Mouse (Mus musculus): Measurements from ENCODE around the gene Fbxw9. TPM values are rescaled to one million over a fixed set of nuclear protein-coding genes. Genes with fewer than 3 reads are reported as not detected.

The Fbxw9 gene
- polyA plus RNA-seq, 1 experiment from 2014 or later, result 23.1 TPM

DNA sequence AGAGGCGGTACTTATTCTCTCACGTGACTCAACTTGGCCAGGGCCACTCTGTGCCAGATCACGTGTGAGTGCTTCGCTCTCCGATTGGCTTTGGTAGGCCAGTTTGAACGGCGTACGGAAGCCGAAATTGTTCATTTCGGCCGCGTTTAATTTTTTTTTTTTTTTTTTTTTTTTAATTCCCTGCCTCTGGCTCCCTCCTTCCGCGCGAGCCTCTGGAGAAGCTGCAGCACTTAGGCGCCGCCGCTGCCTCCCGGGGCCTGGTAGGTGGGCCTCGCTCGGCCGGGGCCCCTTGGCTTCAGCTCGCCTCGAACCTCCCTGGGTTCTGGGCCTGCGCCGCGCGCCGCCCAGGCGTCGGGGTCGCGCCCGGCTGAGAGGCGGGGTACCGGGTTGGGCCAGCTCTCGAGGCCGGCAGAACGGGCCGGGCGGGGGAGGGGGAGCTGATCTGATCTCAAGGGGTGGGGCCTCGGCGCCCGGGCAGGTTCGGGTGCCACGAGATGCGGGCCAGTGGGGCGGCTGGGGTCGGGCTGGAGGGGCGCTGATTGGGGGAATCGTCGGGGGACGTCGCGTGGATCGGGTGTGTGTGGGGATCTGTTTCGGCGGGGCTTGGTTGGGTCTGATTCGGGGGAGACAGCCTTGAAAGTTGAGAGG is 23.0 kb upstream of the Fbxw9 start, which contains the start of gene Tnpo2:
Gene Tnpo2 (plus strand): TSS at position 198 of the 648 bp plus-strand sequence.
- Histone ChIP-seq H3K27ac (ENCODE audit: low read depth) (peak within 1 kb of the TSS; percentile 100), H3K36me3 (ENCODE audit: insufficient read depth) (peaks cover 44% of the 10 kb centered on the region), H3K4me2 (peak within 1 kb of the TSS; percentile 93), H3K9ac (peak within 1 kb of the TSS; percentile 90), H3K4me1 (ENCODE audit: insufficient read depth) (0 out of 2 replicates have a peak, but pooled peaks cover 16% of the 10 kb centered on the region), H3K27me3 (ENCODE audit: insufficient read depth, low read length) (no peaks in the 10 kb centered on the region), H3K4me3 (ENCODE audit: low read depth, low read length) (peak within 1 kb of the TSS; percentile 83), H3K9me3 (ENCODE audit: low read depth, low read length) (no peaks in the 10 kb centered on the region)
- no peak for TF ChIP-seq CTCF (IDR thresholded peaks at IDR 0.05; ENCODE audit: low read depth)
- DNase-seq, result peak; percentile 98
- ATAC-seq (ENCODE audit: insufficient read depth), result peak; percentile 87
- WGBS, result under 1% methylated on average over 59 of the region's 59 CpGs

DNA sequence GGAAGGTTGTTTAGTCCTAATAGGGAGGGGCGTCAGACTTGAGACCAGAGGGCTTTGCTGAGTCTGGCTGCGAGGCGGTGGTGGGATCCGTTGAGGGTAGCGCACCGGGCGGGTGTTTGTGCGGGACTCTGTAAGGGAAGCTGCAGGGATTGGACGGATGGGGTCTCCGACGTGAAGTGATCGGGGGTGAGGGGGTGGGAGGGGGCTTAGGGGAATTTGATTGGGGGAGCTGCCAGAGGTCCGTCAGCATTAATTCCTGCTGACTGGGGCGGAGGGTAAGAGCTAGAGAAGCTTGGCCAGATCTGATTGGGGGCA is 22.5 kb upstream of the Fbxw9 start:
- no peaks in the 10 kb centered on the region for H3K9me3 ChIP-seq (ENCODE audit: low read depth, low read length)
- 1% methylated on average over 14 of the region's 14 CpGs for WGBS
- ATAC-seq (ENCODE audit: insufficient read depth) (peak; percentile 67), DNase-seq (peak; percentile 71)
- peak overlapping the region; percentile 100 for H3K27ac ChIP-seq (ENCODE audit: low read depth)
- peak overlapping the region; percentile 90 for H3K9ac ChIP-seq
- peak overlapping the region; percentile 93 for H3K4me2 ChIP-seq
- peak overlapping the region; percentile 83 for H3K4me3 ChIP-seq (ENCODE audit: low read depth, low read length)
- peaks cover 44% of the 10 kb centered on the region for H3K36me3 ChIP-seq (ENCODE audit: insufficient read depth)
- no peaks in the 10 kb centered on the region for H3K27me3 ChIP-seq (ENCODE audit: insufficient read depth, low read length)
- 0 out of 2 replicates have a peak, but pooled peaks cover 16% of the 10 kb centered on the region for H3K4me1 ChIP-seq (ENCODE audit: insufficient read depth)
- no peak for TF ChIP-seq CTCF (IDR thresholded peaks at IDR 0.05; ENCODE audit: low read depth)

DNA sequence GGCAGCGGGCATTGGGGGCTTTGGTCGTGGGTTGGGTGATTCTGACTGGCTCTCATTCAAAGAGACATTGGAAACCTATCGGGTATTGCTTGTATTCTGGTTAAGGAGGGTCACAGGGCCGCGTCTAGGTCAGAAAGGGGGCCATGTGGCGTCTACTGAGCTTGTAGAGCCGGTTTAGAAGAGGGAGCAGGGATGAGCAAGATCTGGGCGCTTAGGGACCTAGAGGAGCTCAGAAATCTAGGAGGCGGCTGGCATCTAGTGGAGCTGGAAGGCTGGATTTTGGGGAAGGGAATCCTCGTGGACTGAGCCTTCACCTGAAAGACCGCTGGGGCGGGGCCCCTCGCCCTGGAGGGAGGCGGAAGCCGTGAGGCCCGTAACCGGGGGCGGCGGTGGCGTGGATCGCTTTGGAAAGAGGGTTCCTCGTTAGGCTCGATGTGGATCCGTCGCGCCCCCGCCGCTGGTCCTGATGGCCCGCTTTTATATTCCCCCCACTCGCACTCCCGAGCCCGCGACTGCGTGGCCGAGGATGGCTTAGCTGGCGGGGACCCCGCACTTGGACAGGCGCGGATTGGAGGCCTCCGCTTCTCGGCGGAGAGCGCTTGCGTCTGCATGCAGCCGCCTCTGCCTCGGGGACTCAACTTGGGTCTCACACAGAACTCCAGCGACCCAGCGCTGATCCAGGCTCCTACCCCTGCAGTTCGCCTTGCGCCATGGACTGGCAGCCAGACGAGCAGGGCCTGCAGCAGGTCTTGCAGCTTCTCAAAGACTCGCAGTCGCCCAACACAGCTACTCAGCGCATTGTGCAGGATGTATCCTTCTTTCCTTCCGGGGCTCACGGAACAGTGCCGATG is 21.9 kb upstream of the Fbxw9 start:
- Histone ChIP-seq H3K27me3 (ENCODE audit: insufficient read depth, low read length) (no peaks in the 10 kb centered on the region), H3K36me3 (ENCODE audit: insufficient read depth) (peaks cover 44% of the 10 kb centered on the region), H3K9ac (peak overlapping the region; percentile 90), H3K27ac (ENCODE audit: low read depth) (peak overlapping the region; percentile 100), H3K4me1 (ENCODE audit: insufficient read depth) (0 out of 2 replicates have a peak, but pooled peaks cover 16% of the 10 kb centered on the region), H3K4me2 (peak overlapping the region; percentile 93), H3K4me3 (ENCODE audit: low read depth, low read length) (peak overlapping the region; percentile 83), H3K9me3 (ENCODE audit: low read depth, low read length) (no peaks in the 10 kb centered on the region)
- ATAC-seq (ENCODE audit: insufficient read depth) (peak; percentile 5), DNase-seq (peak; percentile 63)
- TF ChIP-seq CTCF (IDR thresholded peaks at IDR 0.05; ENCODE audit: low read depth), result no peak
- under 1% methylated on average over 57 of the region's 57 CpGs for WGBS

DNA sequence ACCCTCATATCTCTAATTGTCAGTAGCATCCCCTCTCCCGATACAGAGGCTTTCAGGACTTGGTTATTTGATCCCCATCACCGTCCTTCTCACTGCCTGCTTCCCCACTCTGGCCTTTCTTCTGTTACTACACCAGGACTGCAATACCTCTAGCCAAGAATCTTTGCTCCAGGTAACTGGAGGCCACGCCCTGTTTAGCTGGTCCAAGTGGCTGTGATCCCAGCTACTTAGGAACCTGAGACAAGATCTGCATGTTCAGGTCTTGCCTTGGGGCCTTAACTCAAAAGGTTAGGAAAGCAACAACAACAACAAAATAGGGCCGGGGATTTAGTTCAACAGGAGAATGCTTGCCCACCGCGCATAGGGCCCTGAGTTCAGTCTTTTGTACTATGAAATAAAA is 16.2 kb upstream of the Fbxw9 start:
- WGBS, result 89% methylated on average over 6 of the region's 6 CpGs
- no peak for ATAC-seq (ENCODE audit: insufficient read depth)
- Histone ChIP-seq H3K4me1 (ENCODE audit: insufficient read depth) (0 out of 2 replicates have a peak, but pooled peaks cover 3% of the 10 kb centered on the region), H3K4me3 (ENCODE audit: low read depth, low read length) (no peak overlapping the region), H3K9me3 (ENCODE audit: low read depth, low read length) (no peaks in the 10 kb centered on the region), H3K36me3 (ENCODE audit: insufficient read depth) (peaks cover 91% of the 10 kb centered on the region), H3K9ac (no peak overlapping the region), H3K4me2 (no peak overlapping the region), H3K27me3 (ENCODE audit: insufficient read depth, low read length) (no peaks in the 10 kb centered on the region), H3K27ac (ENCODE audit: low read depth) (no peak overlapping the region)
- DNase-seq, result no peak
- no peak for TF ChIP-seq CTCF (IDR thresholded peaks at IDR 0.05; ENCODE audit: low read depth)

GRCm38 (mm10) chr8:85057367-85057766 is 2.5 kb upstream of the Fbxw9 start:
- no peak for DNase-seq
- no peaks in the 10 kb centered on the region for H3K27me3 ChIP-seq (ENCODE audit: insufficient read depth, low read length)
- H3K9me3 ChIP-seq (ENCODE audit: low read depth, low read length), result no peaks in the 10 kb centered on the region
- WGBS, result 82% methylated on average over 7 of the region's 7 CpGs
- ATAC-seq (ENCODE audit: insufficient read depth), result no peak
- no peak overlapping the region for H3K27ac ChIP-seq (ENCODE audit: low read depth)
- H3K4me3 ChIP-seq (ENCODE audit: low read depth, low read length), result no peak overlapping the region
- H3K9ac ChIP-seq, result no peak overlapping the region
- no peak overlapping the region for H3K4me2 ChIP-seq
- H3K36me3 ChIP-seq (ENCODE audit: insufficient read depth), result peaks cover 54% of the 10 kb centered on the region
- no peak for TF ChIP-seq CTCF (IDR thresholded peaks at IDR 0.05; ENCODE audit: low read depth)
- no peaks in the 10 kb centered on the region; the same call in 1 of the 2 replicates for H3K4me1 ChIP-seq (ENCODE audit: insufficient read depth)

DNA sequence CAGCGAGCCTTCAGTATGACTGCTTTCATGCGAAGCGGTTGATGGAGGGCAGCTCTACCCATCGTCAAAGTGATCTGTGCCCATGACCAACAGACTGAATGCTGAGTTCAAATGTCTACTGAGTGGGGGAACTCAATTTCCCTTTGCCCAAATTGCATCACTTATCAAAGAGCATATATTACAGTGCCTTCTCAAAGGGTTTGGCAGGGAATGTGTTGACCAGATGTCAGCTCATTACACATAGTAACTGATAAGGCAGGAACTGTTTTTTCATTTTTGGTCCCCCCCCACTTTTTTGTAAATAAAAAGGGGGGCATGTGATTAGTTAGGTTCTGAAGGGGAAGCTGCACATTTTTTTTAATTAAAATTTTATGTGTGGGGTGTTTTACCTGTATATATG is 2.7 kb downstream of the Fbxw9 start:
- no peak overlapping the region for H3K4me2 ChIP-seq
- ATAC-seq (ENCODE audit: insufficient read depth), result no peak
- H3K36me3 ChIP-seq (ENCODE audit: insufficient read depth), result peaks cover 8% of the 10 kb centered on the region; the same call in 1 of the 2 replicates
- DNase-seq, result no peak
- no peak overlapping the region for H3K4me3 ChIP-seq (ENCODE audit: low read depth, low read length)
- H3K4me1 ChIP-seq (ENCODE audit: insufficient read depth), result no peaks in the 10 kb centered on the region; the same call in 1 of the 2 replicates
- no peak overlapping the region for H3K9ac ChIP-seq
- TF ChIP-seq CTCF (IDR thresholded peaks at IDR 0.05; ENCODE audit: low read depth), result no peak
- H3K27ac ChIP-seq (ENCODE audit: low read depth), result no peak overlapping the region
- H3K27me3 ChIP-seq (ENCODE audit: insufficient read depth, low read length), result no peaks in the 10 kb centered on the region
- no peaks in the 10 kb centered on the region for H3K9me3 ChIP-seq (ENCODE audit: low read depth, low read length)
- WGBS, result 93% methylated on average over 4 of the region's 4 CpGs

DNA sequence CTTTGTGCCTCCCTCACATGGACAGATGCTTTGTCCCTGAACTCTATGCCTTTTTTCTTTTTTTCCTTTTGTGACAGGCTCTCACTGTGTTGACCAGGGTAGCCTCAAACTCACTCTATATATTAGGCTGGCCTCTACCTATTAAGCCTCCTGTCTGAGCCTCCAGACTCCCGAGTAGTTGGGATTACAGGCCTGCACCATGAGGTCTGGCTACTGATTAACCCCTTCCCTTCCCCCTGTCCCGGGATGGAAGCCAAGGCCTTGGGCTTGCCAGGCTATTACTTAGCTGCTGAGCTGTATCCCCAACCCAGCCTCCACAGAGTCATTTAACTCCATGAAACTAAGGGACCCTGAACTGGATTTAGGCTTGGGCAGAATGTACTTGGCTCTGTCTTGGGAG is 5.4 kb downstream of the Fbxw9 start:
- 20% methylated on average over 2 of the region's 2 CpGs for WGBS

More for the DNA sequence above, 5.4 kb downstream of the Fbxw9 start:
- H3K27ac ChIP-seq (ENCODE audit: low read depth), result no peak overlapping the region
- no peak for TF ChIP-seq CTCF (IDR thresholded peaks at IDR 0.05; ENCODE audit: low read depth)
- no peaks in the 10 kb centered on the region; the same call in 1 of the 2 replicates for H3K4me1 ChIP-seq (ENCODE audit: insufficient read depth)
- no peaks in the 10 kb centered on the region for H3K27me3 ChIP-seq (ENCODE audit: insufficient read depth, low read length)
- H3K9me3 ChIP-seq (ENCODE audit: low read depth, low read length), result no peaks in the 10 kb centered on the region
- no peak overlapping the region for H3K4me3 ChIP-seq (ENCODE audit: low read depth, low read length)
- H3K9ac ChIP-seq, result no peak overlapping the region
- ATAC-seq (ENCODE audit: insufficient read depth), result no peak
- H3K4me2 ChIP-seq, result no peak overlapping the region
- H3K36me3 ChIP-seq (ENCODE audit: insufficient read depth), result peaks cover 3% of the 10 kb centered on the region; the same call in 1 of the 2 replicates
- no peak for DNase-seq

All from lung, embryonic 14.5 days (tissue).